17 mouse cellular contexts compared by ENCODE assay signal in genomic region chr11:71407043-71407442, GRCm38 (mm10).
"Had no signal": no experiment of that assay in that cellular context is flagged by ENCODE, and none has a peak within 500 bp of the region (broad histone marks: within the 10 kb centered on the region; RNA-seq: fewer than 3 reads in every experiment).

No protein-coding gene starts in this region.

- H3K27ac ChIP-seq: kidney, embryonic 15.5 days; limb, embryonic 12.5 days; liver, embryonic 13.5 days; lung, embryonic 15.5 days; macrophage; neural tube, embryonic 13.5 days; stomach, postnatal 0 days had no signal

- H3K4me3 ChIP-seq: kidney, embryonic 15.5 days; limb, embryonic 12.5 days; liver, embryonic 13.5 days; lung, embryonic 15.5 days; neural tube, embryonic 13.5 days had no signal

- H3K36me3 ChIP-seq: kidney, embryonic 15.5 days; limb, embryonic 12.5 days; liver, embryonic 13.5 days; lung, embryonic 15.5 days; neural tube, embryonic 13.5 days had no signal

- H3K9ac ChIP-seq: kidney, embryonic 15.5 days; limb, embryonic 12.5 days; liver, embryonic 13.5 days; liver, postnatal 0 days; lung, embryonic 15.5 days; neural tube, embryonic 13.5 days had no signal

- ATAC-seq: intestine, embryonic 16.5 days; liver, postnatal 0 days had no signal

- H3K27me3 ChIP-seq: kidney, embryonic 15.5 days; limb, embryonic 12.5 days; liver, embryonic 13.5 days; lung, embryonic 15.5 days; neural tube, embryonic 13.5 days had no signal

- H3K4me2 ChIP-seq: kidney, embryonic 15.5 days; limb, embryonic 12.5 days; liver, embryonic 13.5 days; lung, embryonic 15.5 days; neural tube, embryonic 13.5 days had no signal

- DNase-seq: kidney, adult 2 months; kidney, postnatal 14 days; liver; liver, embryonic 13.5 days; liver, postnatal 0 days; lung, postnatal 14 days; right cerebral cortex, adult 18-20 months; right cerebral cortex, postnatal 25 days; thymus, adult 18-20 months; thymus, postnatal 25 days had no signal

- H3K4me1 ChIP-seq: kidney, embryonic 15.5 days; limb, embryonic 12.5 days; liver, embryonic 13.5 days; lung, embryonic 15.5 days; neural tube, embryonic 13.5 days had no signal

- H3K9me3 ChIP-seq: kidney, embryonic 15.5 days; limb, embryonic 12.5 days; liver, embryonic 13.5 days; lung, embryonic 15.5 days; neural tube, embryonic 13.5 days had no signal
